In the genomic region with DNA sequence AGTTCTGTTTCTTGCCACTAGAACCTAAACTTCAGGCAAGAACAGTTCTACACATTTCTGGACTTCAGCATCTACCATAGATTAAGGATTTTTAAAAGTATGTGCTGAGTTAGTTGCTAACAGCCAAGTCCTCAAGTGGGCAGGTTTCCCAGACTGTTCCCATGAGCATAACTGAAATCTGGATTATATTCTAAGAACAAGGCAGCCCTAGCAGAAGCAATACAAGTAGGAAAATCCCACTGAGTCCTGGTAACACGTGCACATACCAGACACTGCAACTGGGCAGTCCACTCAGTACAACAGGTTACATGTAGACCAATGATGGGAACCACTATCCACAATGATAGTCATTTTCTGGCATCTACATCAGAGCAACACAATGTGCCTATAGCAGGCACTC, we compare ENCODE assay signal across 11 mouse cellular contexts. TPM values are rescaled to one million over a fixed set of nuclear protein-coding genes. Genes with fewer than 3 reads are reported as not detected.
DNase-seq lines count a peak whose midpoint lies in the region; ATAC-seq and TF ChIP-seq lines count a peak whose summit lies in the region.
"Had no signal": no experiment of that assay in that cellular context is flagged by ENCODE, and none has a peak within 500 bp of the region (broad histone marks: within the 10 kb centered on the region; RNA-seq: fewer than 3 reads in every experiment).

No protein-coding gene starts in this region.

- DNase-seq in embryonic facial prominence, embryonic 14.5 days (ENCODE audit: low spot score): peak; percentile 38
- no peak for DNase-seq in embryonic facial prominence, embryonic 10.5 days (ENCODE audit: low spot score)
- DNase-seq in left cerebral cortex, postnatal 14 days (ENCODE audit: low spot score in 2 of 2): peak; percentile 47 to 62
- no peak for DNase-seq in left cerebral cortex, adult 11 months (ENCODE audit: low spot score)
- peak; percentile 60 to 82 for DNase-seq in heart, adult 9 months (ENCODE audit: low spot score in 2 of 2)
- no peak for DNase-seq in ovary, postnatal 10 days (ENCODE audit: low spot score)
- DNase-seq in urinary bladder, adult 18-20 months (ENCODE audit: low spot score in 2 of 2): no peak

- H3K27me3 ChIP-seq in embryonic facial prominence, embryonic 14.5 days (replicated peaks; ENCODE audit: control insufficient read depth, insufficient read depth, low read length): no peaks in the 10 kb centered on the region
- no peaks in the 10 kb centered on the region; the same call in 1 of the 2 replicates for H3K27me3 ChIP-seq in embryonic facial prominence, embryonic 10.5 days (replicated peaks; ENCODE audit: low read depth, poor library complexity, severe bottlenecking)
- no peaks in the 10 kb centered on the region for H3K27me3 ChIP-seq in small intestine, adult 2 months (ENCODE audit: control insufficient read depth, insufficient read depth, low read length)
- H3K27me3 ChIP-seq: embryonic facial prominence, embryonic 13.5 days had no signal

- no peak for TF ChIP-seq POLR2A in small intestine, adult 2 months (IDR thresholded peaks at IDR 0.05; ENCODE audit: low read depth, low read length)

- no peak overlapping the region for H3K27ac ChIP-seq in embryonic facial prominence, embryonic 14.5 days (replicated peaks; ENCODE audit: low read depth, low read length)
- H3K27ac ChIP-seq in embryonic facial prominence, embryonic 10.5 days (replicated peaks): no peak overlapping the region
- H3K27ac ChIP-seq in small intestine, adult 2 months (ENCODE audit: insufficient read depth, low read depth, low read length): peak overlapping the region; percentile 100
- H3K27ac ChIP-seq: embryonic facial prominence, embryonic 13.5 days; hindbrain, embryonic 10.5 days had no signal

- peaks cover 4% of the 10 kb centered on the region; the same call in 1 of the 2 replicates for H3K4me1 ChIP-seq in embryonic facial prominence, embryonic 14.5 days (ENCODE audit: control insufficient read depth, insufficient read depth, low read length)
- peaks cover 36% of the 10 kb centered on the region for H3K4me1 ChIP-seq in embryonic facial prominence, embryonic 10.5 days
- H3K4me1 ChIP-seq in small intestine, adult 2 months (ENCODE audit: control insufficient read depth, insufficient read depth, insufficient read length, low read length): peaks cover 49% of the 10 kb centered on the region

- no peaks in the 10 kb centered on the region for H3K9me3 ChIP-seq in embryonic facial prominence, embryonic 14.5 days (ENCODE audit: control insufficient read depth, low read length)
- no peaks in the 10 kb centered on the region for H3K9me3 ChIP-seq in embryonic facial prominence, embryonic 10.5 days
- H3K9me3 ChIP-seq: embryonic facial prominence, embryonic 13.5 days; hindbrain, embryonic 10.5 days had no signal

- 71% methylated on average over 1 of the region's 1 CpGs for WGBS in embryonic facial prominence, embryonic 14.5 days
- WGBS in embryonic facial prominence, embryonic 10.5 days: 90% methylated on average over 1 of the region's 1 CpGs
- WGBS in small intestine, adult 2 months: 38% methylated on average over 1 of the region's 1 CpGs

- no peak overlapping the region for H3K4me2 ChIP-seq in embryonic facial prominence, embryonic 14.5 days (ENCODE audit: low read depth, low read length)
- H3K4me2 ChIP-seq: embryonic facial prominence, embryonic 13.5 days had no signal

- no peak overlapping the region for H3K4me3 ChIP-seq in embryonic facial prominence, embryonic 14.5 days (ENCODE audit: low read depth, low read length)
- H3K4me3 ChIP-seq in embryonic facial prominence, embryonic 10.5 days: no peak overlapping the region
- H3K4me3 ChIP-seq in small intestine, adult 2 months (ENCODE audit: low read depth, low read length): no peak overlapping the region
- H3K4me3 ChIP-seq: embryonic facial prominence, embryonic 13.5 days; hindbrain, embryonic 10.5 days had no signal

- ATAC-seq in embryonic facial prominence, embryonic 14.5 days (ENCODE audit: low read depth): no peak
- ATAC-seq: forebrain, embryonic 16.5 days had no signal

- TF ChIP-seq CTCF in small intestine, adult 2 months (IDR thresholded peaks at IDR 0.05; ENCODE audit: extremely low read depth, insufficient read length, insufficient replicate concordance, low read depth, low read length): no peak

- H3K36me3 ChIP-seq in embryonic facial prominence, embryonic 14.5 days (ENCODE audit: control insufficient read depth, insufficient read depth, low read length): peaks cover 9% of the 10 kb centered on the region; the same call in 1 of the 2 replicates
- H3K36me3 ChIP-seq in embryonic facial prominence, embryonic 10.5 days (replicated peaks): peaks cover 11% of the 10 kb centered on the region
- H3K36me3 ChIP-seq in small intestine, adult 2 months (ENCODE audit: control insufficient read depth, insufficient read depth, low read length): peaks cover 15% of the 10 kb centered on the region

- no peak overlapping the region for H3K9ac ChIP-seq in embryonic facial prominence, embryonic 14.5 days (ENCODE audit: low read depth, low read length)
- H3K9ac ChIP-seq: embryonic facial prominence, embryonic 13.5 days had no signal

- intact Hi-C loops in left cerebral cortex, postnatal 14 days (cut with DNase I): no loop called here

RNA-seq across cellular contexts. Expression of a gene that starts 17.3 kb away (rescaled TPM):
- polyA plus RNA-seq in embryonic facial prominence, embryonic 14.5 days (2014; fragmentation: Nextera tagmentation; extraction: Ambion mirVana): 38.5 and 42.8 TPM in 2 replicates
- 39.9 and 40.4 TPM in 2 replicates for polyA plus RNA-seq in embryonic facial prominence, embryonic 10.5 days (2016; fragmentation: Nextera tagmentation; extraction: Ambion mirVana)
- 10 to 100 TPM; 77.9 to 82.0 TPM for total RNA-seq in left cerebral cortex, postnatal 14 days (2021)
- 21.1 and 21.7 TPM in 2 replicates for polyA plus RNA-seq in small intestine, adult 2 months (2012; rRNA removed)

Comparison
In these comparisons a context has a peak if more than half of its experiments do, and no peak if none do; other contexts are left out.
1. DNase-seq: peak in embryonic facial prominence, embryonic 14.5 days (single experiment), left cerebral cortex, postnatal 14 days (2 of 2) and heart, adult 9 months (2 of 2); none in embryonic facial prominence, embryonic 10.5 days (single experiment), left cerebral cortex, adult 11 months (single experiment), ovary, postnatal 10 days (single experiment) and urinary bladder, adult 18-20 months (0 of 2).